Mouse (Mus musculus): ENCODE measurements around the gene Mindy4b-ps.

DNA sequence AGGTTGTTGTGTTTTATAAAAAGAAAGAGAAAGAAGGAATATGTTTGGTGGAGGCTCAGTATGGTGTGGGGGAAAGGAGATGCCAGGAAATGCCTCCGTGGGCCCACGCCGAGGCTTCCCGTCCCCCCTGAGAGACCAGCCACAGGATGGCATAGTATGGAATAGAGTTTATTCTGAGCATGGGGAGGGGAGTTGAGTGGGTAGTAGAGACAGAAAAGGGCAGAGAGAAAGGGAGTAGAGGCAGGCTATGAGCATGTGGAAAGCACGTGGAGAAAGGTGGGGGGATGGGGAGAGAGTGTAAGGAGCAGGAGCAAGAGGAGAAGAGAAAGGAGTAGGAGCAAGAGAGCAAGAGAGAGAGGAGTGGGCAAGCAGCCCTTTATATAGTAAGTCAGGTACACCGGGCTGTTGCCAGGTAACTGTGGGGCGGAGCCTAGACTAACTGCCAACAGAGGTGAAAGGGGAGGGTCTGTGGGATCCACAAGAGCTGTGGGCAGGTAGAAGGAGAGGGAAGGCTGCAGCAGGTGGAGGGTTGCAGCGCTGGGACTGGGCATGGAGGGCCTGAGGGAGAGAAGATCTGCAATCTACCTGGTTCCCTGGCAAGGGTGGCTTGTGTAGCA, 38.4 kb downstream of the Mindy4b-ps start:
- TF ChIP-seq EP300 (IDR thresholded peaks at IDR 0.05; ENCODE audit: low read depth) (no peak), CTCF (IDR thresholded peaks at IDR 0.05; ENCODE audit: low read depth) (no peak)

All from liver, postnatal 0 days (tissue).